Mouse (Mus musculus) liver, postnatal 0 days (tissue): Measurements from ENCODE around the gene Top2a. TPM values are rescaled to one million over a fixed set of nuclear protein-coding genes. Genes with fewer than 3 reads are reported as not detected.

ENCODE experiments used
- ATAC-seq: fragments of 200-750 bp; cut with Nextera tagmentation; 2 replicates; pipeline ENCODE4 v1.8.0; 2017; ENCODE audit warnings: mild to moderate bottlenecking, moderate library complexity
- DNase-seq: peaks from one replicate; pipeline ENCODE4 v3.0.0-alpha.2; 2016
- H3K27ac ChIP-seq: fragments of 300-500 bp; sonication (generic); 2 replicates; pipeline ENCODE4 v1.5.1; 2014; ENCODE audit warnings: antibody characterized with exemption, moderate library complexity, mild to moderate bottlenecking, low read depth
- H3K27me3 ChIP-seq: fragments of 300-500 bp; sonication (generic); 2 replicates; pipeline ENCODE4 v1.6.1; 2014; ENCODE audit warnings: low read length, control low read depth, mixed read lengths; ENCODE audit not compliant: insufficient read depth
- H3K36me3 ChIP-seq: fragments of 300-500 bp; sonication (generic); replicated peaks from 2 replicates; pipeline ENCODE4 v1.6.1; 2014; ENCODE audit warnings: mild to moderate bottlenecking, control low read depth, low read length, moderate library complexity, mixed read lengths; ENCODE audit not compliant: insufficient read depth
- H3K4me1 ChIP-seq: fragments of 300-500 bp; sonication (generic); 2 replicates; pipeline ENCODE4 v1.6.1; 2014; ENCODE audit warnings: antibody characterized with exemption, mild to moderate bottlenecking, control low read depth; ENCODE audit not compliant: insufficient read depth
- H3K4me2 ChIP-seq: fragments of 300-500 bp; sonication (generic); 2 replicates; pipeline ENCODE4 v1.6.1; 2014; ENCODE audit warnings: low read depth, mild to moderate bottlenecking, low read length, moderate library complexity, mixed read lengths
- H3K4me3 ChIP-seq: fragments of 300-500 bp; sonication (generic); 2 replicates; pipeline ENCODE4 v1.5.1; 2014; ENCODE audit warnings: low read depth, low read length
- H3K9ac ChIP-seq: fragments of 300-500 bp; sonication (generic); replicated peaks from 2 replicates; pipeline ENCODE4 v1.6.1; 2014; ENCODE audit warnings: mild to moderate bottlenecking, moderate library complexity
- H3K9me3 ChIP-seq: fragments of 300-500 bp; sonication (generic); 2 replicates; pipeline ENCODE4 v1.6.1; 2016; ENCODE audit warnings: mild to moderate bottlenecking, control low read depth, low read length, mixed read lengths
- CTCF ChIP-seq: sonication (generic); IDR thresholded peaks from 2 replicates; pipeline ENCODE4 v1.5.1; 2016; ENCODE audit warnings: antibody characterized with exemption, low read depth
- EP300 ChIP-seq: IDR thresholded peaks from 2 replicates; pipeline ENCODE4 v1.6.1; 2016; ENCODE audit warnings: antibody characterized with exemption, low read depth, mild to moderate bottlenecking
- WGBS: fragments of 180-500 bp; shearing (Covaris S2); extraction: QIAGEN DNeasy Blood & Tissue Kit; methylation state at CpG from one replicate; pipeline ENCODE4 v1.1.7; 2014; ENCODE audit not compliant: insufficient replicate concordance; 5-methylcytosine and 5-hydroxymethylcytosine counted together
- polyA plus RNA-seq: library from polyadenylated mRNA; unstranded; fragments of >200 nt; fragmentation: Nextera tagmentation; extraction: Ambion mirVana; gene quantifications from 2 replicates; pipeline ENCODE4 v1.2.1, GENCODE M21; 2015

Top2a gene
- polyA plus RNA-seq, 1 experiment from 2014 or later, result 90.2 TPM

GRCm38 (mm10) chr11:99047643-99048042 lies 23.7 kb upstream of the Top2a start:
- 78% methylated on average over 2 of the region's 2 CpGs for WGBS
- DNase-seq, result no peak
- Histone ChIP-seq H3K27ac (peak overlapping the region; percentile 94), H3K9me3 (no peaks in the 10 kb centered on the region), H3K36me3 (peaks cover 44% of the 10 kb centered on the region), H3K27me3 (no peaks in the 10 kb centered on the region), H3K9ac (peak overlapping the region; percentile 58; the same call in 1 of the 2 replicates), H3K4me3 (no peak overlapping the region), H3K4me1 (peaks cover 21% of the 10 kb centered on the region), H3K4me2 (no peak overlapping the region)
- TF ChIP-seq CTCF (no peak), EP300 (no peak)
- ATAC-seq, result no peak

- no peak for TF ChIP-seq EP300
- no peak for TF ChIP-seq CTCF
- no peaks in the 10 kb centered on the region for H3K27me3 ChIP-seq
- ATAC-seq, result no peak
- H3K9me3 ChIP-seq, result no peaks in the 10 kb centered on the region
- H3K4me1 ChIP-seq, result peaks cover 21% of the 10 kb centered on the region
- H3K4me2 ChIP-seq, result peak overlapping the region; percentile 50
- WGBS, result 54% methylated on average over 5 of the region's 5 CpGs
- peak; percentile 59 for DNase-seq
- H3K27ac ChIP-seq, result peak overlapping the region; percentile 94
- H3K36me3 ChIP-seq, result peaks cover 42% of the 10 kb centered on the region
- peak overlapping the region; percentile 58; the same call in 1 of the 2 replicates for H3K9ac ChIP-seq
- no peak overlapping the region for H3K4me3 ChIP-seq
Measured at GRCm38 (mm10) chr11:99047120-99047519, 23.1 kb upstream of the Top2a start.

DNA sequence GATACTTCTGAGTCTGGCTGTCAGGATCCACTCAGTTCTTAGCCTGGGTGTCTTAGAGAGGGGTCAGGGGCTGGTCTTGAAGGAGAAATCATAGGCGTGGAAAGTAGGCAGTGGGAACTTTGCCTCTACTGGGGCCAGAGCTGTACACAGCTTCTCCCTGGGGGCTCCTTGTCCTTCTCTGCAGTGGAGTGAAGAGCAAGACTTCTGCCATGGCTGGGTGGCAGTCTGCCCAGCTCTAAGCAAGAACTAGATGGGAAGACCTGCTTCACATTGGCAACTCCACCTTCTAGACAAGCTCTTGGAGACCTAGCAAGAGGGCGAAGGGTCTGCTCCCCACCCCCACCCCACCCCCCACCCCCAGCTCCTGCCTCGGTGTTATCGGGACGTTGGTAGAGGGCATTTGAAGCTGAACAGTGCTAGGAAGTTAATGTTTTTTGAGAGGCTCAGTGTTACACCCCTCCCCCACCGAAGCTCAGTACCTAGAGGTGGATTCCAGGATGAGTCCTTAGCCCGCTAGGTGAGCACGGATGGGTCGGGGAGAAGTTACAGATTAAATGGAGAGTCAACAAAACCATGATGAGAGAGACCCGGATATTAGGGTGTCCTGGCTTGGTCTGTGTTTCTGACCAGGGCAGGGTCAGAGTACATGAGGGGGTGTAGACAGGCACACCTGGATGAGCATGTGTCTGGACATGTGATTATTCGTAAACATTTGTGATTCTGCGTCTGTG lies 21.3 kb upstream of the Top2a start:
- 59% methylated on average over 12 of the region's 12 CpGs for WGBS
- peak; percentile 61 for TF ChIP-seq EP300
- TF ChIP-seq CTCF, result no peak
- peak overlapping the region; percentile 55 for H3K4me2 ChIP-seq
- H3K4me3 ChIP-seq, result no peak overlapping the region
- ATAC-seq (peak; percentile 86), DNase-seq (peak; percentile 68)
- peaks cover 30% of the 10 kb centered on the region for H3K4me1 ChIP-seq
- H3K36me3 ChIP-seq, result peaks cover 26% of the 10 kb centered on the region
- peak overlapping the region; percentile 58 for H3K9ac ChIP-seq
- peak overlapping the region; percentile 94 for H3K27ac ChIP-seq
- H3K27me3 ChIP-seq, result peaks cover 9% of the 10 kb centered on the region
- H3K9me3 ChIP-seq, result no peaks in the 10 kb centered on the region

GRCm38 (mm10) chr11:99044306-99044705 lies 20.3 kb upstream of the Top2a start:
- Histone ChIP-seq H3K27ac (peak overlapping the region; percentile 94), H3K9ac (peak overlapping the region; percentile 30; the same call in 1 of the 2 replicates), H3K4me3 (no peak overlapping the region), H3K4me2 (peak overlapping the region; percentile 55), H3K27me3 (peaks cover 9% of the 10 kb centered on the region), H3K9me3 (no peaks in the 10 kb centered on the region), H3K4me1 (peaks cover 31% of the 10 kb centered on the region), H3K36me3 (peaks cover 18% of the 10 kb centered on the region)
- TF ChIP-seq EP300, result peak; percentile 88
- no peak for TF ChIP-seq CTCF
- ATAC-seq (peak; percentile 47), DNase-seq (peak; percentile 58)
- 46% methylated on average over 5 of the region's 5 CpGs for WGBS

DNA sequence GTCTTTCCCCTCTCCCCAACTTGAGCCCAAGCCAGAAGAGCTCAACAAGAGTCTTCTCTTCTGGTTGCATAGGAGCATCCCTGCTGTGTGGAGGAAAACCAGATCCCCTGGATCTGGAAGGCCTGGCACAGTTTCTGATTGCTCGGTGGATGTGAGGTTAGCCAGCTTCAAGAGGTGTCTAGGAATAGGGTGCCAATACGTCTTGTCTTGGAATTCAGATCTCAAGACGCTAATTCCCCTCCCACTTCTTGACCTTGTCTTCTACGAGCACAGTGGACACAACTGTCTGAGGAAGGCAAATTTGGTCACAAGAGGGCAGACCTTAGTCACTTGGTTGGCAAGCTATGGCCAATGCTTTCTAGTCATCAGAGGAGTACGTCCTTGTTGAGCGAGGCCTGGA lies 19.6 kb upstream of the Top2a start:
- 40% methylated on average over 6 of the region's 6 CpGs for WGBS
- H3K36me3 ChIP-seq, result peaks cover 11% of the 10 kb centered on the region
- no peak for TF ChIP-seq EP300
- TF ChIP-seq CTCF, result peak; percentile 40
- no peak overlapping the region for H3K9ac ChIP-seq
- H3K4me1 ChIP-seq, result peaks cover 31% of the 10 kb centered on the region
- no peak for DNase-seq
- H3K27me3 ChIP-seq, result peaks cover 9% of the 10 kb centered on the region
- 0 out of 2 replicates have a peak overlapping the region, but pooled peaks have one; percentile 3 for H3K4me3 ChIP-seq
- H3K27ac ChIP-seq, result peak overlapping the region; percentile 94
- H3K9me3 ChIP-seq, result no peaks in the 10 kb centered on the region
- ATAC-seq, result no peak
- peak overlapping the region; percentile 55 for H3K4me2 ChIP-seq

DNA sequence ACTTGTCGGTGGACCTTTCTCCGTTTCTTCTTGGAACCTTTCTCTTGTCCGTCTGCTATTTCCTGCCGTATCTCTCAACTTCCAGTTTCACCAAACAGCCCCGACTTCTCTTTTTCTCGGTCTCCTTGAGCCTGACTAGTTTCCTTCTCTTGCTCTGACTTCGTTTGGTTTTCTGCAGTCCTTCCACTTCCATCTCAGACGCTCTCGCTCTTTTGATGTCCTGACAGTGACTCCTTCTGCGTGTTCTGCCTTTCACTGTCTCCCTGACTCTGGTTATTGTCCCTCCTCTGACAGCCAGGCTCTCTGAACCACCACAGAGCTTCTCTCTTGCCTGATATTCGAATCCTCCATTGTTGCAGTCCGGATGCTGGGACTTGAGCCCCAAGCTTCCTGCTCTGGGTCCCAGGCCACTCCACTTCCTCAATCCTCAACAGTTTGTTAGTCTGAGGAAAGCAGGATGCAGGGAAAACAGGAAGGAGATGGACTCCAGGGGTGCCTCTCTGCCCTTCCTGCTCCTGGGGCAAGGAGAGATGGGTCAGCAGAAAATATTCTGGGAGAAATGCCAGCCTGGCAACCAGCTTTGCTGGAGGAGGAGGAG lies 18.9 kb upstream of the Top2a start:
- Histone ChIP-seq H3K9me3 (no peaks in the 10 kb centered on the region), H3K36me3 (peaks cover 5% of the 10 kb centered on the region), H3K27ac (peak overlapping the region; percentile 87), H3K27me3 (peaks cover 9% of the 10 kb centered on the region), H3K4me1 (peaks cover 31% of the 10 kb centered on the region), H3K4me2 (peak overlapping the region; percentile 89), H3K4me3 (peak overlapping the region; percentile 75), H3K9ac (peak overlapping the region; percentile 86)
- 7% methylated on average over 12 of the region's 12 CpGs for WGBS
- ATAC-seq (no peak), DNase-seq (peak; percentile 34)
- no peak for TF ChIP-seq CTCF
- TF ChIP-seq EP300, result no peak
